Mouse (Mus musculus) frontal cortex, postnatal 36 days (tissue): Measurements from ENCODE around the gene Rars2.
"Not testable (repeated sequence)": the region's sequence is repeated elsewhere in the genome, so short reads cannot be mapped to it uniquely, and the experiment has no call there.

Experiments used
- DNase-seq, 2 experiments: peaks; one replicate each; pipeline ENCODE4 v3.0.0; 2022; ENCODE audit warnings: low spot score in 2 of 2

Gene Rars2

DNA sequence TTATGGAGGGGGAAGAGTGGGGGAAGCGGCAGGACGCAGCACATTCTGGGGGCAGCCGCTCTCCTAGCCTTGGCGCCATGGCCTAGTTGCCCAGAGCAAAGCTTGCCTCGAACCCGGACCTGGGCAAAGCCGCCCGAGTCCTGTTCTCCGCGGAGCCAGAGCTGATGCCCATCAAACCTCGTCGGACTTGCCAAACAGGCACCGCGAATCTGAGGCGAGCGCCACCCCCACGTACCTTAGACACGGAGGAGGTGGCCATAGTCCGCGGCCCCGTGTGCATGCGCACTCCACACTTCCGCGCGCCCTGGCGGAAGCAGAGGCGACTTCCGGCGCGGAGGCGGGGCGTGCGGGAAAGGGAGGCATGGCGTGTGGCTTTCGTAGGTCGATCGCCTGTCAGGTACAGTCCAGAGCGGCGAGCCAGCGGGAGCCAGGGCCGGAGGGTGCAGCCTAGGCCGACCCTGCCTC, at the start of gene Rars2, which contains the start of gene Orc3:
Gene Rars2, plus strand, starts transcription at position 328 of the 465 bp plus-strand sequence.
Gene Orc3, minus strand, starts transcription at position 315 of the 465 bp plus-strand sequence.
- peak; percentile 93 to 94 for DNase-seq

DNA sequence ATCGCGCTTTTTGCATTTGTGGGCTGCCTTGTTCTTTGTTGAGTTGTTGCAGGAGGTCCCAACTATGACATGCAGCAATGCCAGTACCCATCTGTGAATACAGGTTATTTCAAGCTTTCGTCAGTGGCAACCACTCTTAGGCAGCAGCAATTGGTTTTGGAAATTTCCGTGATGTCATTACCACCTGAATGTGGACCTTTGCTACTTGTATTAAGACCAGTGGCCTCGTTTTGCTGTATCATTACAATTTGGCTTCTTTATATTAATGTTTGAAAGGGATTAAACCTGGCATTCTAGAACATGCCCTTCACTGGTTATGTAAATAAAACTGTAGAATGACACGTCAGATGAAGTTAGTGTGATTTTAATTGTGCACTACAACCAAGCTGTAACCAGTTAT, 48.5 kb upstream of the Rars2 start:
- DNase-seq: no peak

DNA sequence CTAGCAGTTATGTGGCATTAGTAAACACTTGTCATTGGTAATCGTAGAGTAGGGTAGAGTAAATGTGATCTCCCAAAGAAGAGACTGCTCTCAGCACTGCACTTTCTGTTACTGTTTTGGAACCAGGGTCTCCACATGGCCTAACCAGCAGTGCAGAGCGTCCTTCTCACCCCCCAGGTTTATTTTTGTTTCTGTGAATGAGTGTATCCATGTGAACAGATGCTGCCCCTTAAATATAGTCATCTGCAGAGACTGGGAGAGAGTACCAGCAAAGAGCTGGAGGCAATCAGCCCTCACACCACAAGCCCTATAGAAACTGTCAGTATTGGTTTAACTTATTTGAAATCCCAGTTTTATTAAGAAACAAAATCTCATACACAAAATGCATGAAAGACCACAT, 41.9 kb upstream of the Rars2 start:
- peak in 1 of 2 experiments; percentile 51 for DNase-seq

DNA sequence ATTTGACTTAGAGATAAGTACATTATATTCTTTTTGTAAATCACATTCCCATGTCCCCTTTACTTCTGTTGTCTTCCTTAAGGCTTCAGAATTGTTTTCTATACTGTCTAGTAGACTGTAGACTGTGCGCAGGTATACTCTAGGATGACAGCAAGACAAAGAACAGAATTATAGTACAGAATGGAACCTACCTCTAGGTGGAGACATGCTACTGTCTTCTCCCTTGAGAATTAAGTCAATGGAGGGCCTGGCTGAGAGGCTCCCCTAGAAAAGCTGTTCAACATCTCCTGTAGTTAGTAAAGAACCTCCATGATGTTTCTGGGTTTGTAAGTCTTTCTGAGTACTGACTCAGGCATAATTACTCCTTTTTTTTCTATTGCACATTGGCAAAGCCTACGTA, 37.7 kb upstream of the Rars2 start:
- DNase-seq: no peak

DNA sequence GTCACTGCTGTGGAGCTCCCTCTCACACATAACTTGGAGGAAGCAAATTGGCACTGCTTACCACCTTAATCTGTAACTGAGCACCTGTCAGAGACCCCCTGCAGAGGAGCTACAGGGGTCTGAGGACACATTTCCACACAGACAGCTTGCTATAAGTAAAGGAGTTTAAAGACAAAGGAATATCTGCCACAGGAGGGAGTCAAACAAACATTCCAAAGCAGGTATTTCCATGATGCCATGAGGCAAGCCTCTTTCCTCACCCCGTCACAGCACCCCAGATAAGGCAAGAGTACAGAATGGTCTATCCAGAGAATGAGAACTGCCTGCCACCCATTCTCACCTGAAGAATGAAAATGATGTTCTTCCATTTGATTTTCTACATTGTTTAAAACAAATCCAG, 35.5 kb upstream of the Rars2 start:
- DNase-seq: no peak

DNA sequence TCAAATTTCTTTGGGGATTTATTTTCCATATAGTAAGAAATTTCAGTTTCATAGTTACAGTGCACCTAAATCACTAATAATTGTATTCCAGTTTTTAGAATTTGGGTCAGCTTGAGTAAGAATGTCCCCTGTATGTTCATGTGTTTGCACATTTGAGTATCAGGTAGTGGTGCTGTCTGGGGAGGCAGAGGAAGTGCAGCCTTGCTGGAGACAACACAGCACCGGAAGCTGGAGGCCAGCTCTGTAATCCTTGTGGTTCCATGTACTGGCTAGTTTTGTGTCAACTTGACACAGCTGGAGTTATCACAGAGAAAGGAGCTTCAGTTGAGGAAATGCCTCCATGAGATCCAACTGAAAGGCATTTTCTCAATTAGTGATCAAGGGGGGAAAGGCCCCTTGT, 33.3 kb upstream of the Rars2 start:
- not testable (repeated sequence) for DNase-seq

DNA sequence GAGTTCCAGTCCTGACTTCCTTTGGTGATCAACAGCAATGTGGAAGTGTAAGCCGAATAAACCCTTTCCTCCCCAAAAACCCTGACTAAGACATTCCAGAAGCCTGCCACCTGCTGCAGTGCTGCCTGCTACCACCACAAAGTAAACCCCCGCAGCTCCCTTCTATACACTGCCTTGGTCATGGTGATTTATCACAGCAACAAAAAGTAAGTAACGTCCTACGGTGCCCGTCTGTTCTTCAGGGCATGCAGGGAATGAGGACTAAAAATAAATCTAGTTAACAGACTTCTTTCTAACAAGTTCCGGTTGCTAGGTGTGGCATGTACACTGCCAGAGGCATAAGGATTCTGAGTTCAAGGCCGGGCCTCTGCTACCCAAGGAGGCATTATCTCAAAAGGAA, 32.8 kb upstream of the Rars2 start:
- DNase-seq: peak; percentile 30 to 57

DNA sequence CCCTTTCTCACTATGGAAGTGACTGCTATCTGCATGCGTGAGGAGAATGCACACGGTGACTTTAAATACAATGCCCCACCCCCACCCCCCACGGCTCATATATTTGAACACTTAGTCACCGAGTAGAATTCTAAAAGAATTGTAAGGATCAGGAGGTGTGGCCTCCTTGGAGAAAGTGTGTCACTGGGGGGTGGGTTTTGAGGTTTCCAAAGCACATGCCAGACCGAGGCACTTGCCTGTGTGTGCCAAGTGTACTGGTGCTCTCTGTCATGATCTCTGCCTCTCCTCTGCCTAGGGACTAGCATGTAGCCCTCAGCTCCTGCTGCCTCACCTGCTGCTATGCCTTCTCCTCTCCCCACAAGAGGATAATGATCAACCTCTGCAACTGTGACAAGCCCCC, 32.3 kb upstream of the Rars2 start:
- DNase-seq: no peak

DNA sequence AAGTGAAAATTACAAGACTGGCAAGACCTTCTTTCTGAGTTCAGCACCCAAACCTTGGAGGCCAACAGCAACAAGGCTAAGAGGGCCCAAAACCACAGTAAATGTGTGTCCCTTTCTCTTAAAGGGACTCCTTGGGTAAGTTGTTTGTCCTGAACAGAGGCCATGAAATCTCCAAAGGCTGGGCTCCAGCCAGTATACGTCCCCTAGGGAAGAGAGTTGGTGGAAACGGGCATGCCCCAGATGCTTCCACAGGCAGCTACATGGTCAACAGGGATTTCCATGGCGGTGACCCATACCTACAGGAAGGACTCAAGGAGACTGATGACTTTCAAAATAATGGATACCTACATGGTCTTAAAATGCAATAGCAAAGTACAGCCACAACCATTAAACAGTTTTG, 31.3 kb upstream of the Rars2 start:
- DNase-seq: no peak

DNA sequence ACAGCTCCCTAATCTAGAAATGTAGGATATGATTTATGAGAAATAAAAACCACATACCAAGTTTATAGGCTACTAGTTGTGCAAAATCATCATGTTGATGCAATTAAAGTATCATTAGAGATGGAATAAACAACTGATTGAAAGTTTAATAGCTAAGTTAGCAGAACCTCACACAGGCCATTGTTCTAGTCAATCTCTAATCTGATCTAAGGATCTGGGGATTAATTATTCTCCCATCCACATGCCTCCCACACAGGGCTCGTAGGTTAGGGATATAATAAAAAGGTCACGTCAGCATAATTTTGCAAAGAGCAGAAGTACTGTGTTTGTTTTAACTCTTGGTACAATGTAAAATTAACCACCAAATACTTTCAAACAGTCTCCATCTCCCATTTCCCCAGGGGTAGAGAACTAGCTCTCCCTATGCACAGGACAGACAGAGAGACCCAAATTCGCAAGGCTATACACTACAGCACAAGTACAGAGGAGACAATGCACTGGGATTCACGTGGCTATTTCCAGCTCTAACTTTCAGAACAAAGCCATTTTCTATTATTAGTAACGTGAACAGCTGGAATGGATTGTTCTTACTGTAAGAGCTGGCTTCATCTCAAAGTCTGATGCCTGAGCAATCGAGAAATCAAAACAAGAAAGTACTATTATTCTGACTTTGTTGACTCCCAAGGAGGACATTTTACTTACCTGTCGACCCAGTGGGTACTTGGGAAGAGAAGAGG, 29.7 kb upstream of the Rars2 start:
- no peak for DNase-seq

DNA sequence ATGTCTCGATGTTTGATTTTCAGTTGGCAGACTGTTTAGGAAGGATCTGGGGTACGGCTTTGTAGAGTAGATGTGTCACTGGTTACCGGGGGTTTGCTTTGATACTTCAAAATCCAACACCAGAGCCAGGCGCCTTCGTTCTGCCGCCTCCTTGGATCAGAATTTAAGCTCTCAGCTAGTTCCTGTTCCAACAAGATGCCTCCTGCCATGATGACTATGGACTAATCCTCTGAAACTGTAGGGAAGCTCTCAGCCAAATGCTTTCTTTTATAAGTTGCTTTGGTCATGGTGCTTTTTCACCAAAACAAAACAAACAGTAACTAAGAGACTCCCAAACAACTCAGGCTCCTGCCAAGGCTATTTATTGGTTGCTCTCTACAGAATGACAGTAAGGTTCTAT, 11.6 kb upstream of the Rars2 start:
- DNase-seq: no peak

DNA sequence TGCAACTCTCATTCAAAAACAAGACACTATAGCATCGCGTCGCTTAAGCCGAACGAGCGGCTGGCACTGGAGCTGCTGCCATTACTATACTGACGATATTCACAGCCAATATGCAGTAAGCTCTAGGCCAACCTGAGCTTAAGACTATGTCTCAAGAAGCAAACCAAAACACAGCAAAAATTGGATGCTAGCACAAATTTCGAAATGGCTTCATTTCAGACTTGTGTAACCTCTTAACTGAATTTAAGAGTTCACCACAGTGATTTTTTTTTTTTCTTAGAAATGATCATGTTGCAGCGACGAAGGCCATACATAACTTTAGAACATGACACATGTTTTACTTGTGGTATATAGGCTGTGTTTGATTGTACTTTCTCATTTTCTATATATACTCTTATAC, 8.1 kb upstream of the Rars2 start:
- DNase-seq: no peak

DNA sequence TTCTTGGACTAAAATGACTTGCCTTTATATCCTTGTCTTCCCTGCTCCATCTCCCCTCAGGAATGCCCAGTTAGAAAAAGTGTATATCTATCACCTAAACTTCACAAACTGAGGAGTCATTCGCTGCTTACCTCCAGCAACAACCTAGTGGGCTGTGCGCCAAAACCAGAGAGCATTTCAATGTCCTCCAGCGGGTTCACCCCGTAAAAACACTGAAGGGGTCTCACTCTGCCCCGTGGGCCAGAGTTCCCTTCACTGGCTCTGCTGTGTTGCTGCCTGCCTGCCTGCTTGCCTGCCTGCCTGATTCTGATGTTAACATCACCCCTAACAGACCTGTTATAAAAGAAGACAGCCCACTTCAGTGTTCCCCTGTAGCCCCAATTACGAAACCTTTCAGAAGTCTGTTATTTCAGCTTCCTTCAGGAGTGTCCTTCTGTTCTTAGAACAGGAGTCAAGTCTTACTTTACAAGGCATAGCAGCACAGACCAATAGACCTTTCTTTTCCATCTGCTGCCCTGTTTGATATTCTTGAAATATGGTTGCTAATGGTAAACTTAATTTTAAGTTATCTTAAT, 1.1 kb upstream of the Rars2 start:
- peak in 1 of 2 experiments; percentile 4 for DNase-seq

DNA sequence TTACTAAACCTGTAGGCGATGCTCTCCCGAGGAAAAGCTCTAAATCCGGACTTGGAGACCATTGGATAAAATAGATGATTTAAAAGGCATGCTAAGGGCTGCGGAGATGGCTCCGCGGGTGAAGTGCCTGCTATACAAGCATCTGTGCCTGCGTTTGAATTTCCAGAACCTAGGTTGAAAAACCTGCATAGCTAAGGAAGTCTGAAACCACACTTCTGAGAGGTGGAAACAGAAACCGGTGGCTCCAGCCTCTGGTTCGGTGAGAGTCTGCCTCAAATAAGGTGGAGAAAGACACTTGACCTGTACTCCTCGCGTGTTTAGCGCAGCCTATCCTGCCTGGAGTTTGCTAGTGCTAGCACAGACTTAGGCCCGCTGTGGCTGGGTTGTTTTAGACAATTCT, 546 bp downstream of the Rars2 start:
- peak; percentile 35 to 46 for DNase-seq

DNA sequence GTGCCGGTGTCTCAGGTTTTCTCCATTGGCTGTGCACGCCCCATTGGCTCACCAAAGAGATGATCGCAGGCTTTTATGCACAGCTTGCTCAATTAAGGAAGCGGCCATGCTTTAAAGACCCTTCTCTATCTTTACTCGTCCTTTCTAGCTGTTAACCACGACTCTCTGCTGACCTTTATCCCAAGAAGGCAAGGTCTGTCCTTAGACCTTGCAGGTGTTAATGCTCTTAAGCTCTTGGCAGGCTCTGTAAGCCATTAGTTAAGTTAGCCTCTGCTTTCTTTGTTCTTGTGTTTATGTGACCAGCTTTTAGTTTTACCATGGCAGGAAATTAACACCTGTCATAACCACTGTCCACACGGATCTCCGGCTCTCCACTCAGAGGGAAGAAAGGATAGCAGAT, 1.4 kb downstream of the Rars2 start:
- DNase-seq: no peak

DNA sequence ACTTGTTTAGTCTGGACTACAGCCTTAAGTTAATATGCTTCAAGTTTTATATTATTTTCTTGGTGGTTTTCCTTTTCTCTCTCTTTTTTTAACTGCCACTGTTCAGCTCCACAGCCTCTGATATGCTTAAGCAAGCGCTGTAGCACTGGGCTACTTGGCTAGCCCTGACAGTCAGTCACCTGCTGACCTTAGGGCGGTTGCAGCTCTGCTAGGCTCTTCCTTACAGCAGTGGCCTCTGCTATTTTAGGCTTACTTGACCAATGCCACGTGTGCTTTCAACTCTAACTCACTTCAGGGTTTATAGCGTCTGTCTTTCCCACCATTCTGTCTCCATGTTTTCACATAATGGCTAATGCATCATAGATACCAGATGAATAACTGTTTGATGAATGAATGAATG, 10.8 kb downstream of the Rars2 start:
- DNase-seq: no peak

DNA sequence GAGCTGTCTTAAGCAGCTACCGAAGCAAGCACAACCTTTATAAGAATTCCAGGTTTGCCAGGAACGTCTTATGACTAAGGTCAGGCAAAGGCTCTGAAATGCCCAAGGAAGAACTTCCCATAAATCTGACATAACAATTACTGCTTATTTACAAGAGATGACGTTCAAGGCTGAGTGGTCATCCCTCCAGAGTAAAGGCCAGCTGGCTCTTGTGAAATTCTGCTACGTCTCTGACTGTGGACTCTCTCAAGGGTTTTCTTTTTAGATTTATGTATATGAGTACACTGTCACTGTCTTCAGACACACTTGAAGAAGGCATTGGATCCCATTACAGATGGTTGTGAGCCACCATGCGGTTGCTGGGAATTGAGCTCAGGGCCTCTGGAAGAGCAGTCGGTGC, 11.6 kb downstream of the Rars2 start:
- DNase-seq: no peak

DNA sequence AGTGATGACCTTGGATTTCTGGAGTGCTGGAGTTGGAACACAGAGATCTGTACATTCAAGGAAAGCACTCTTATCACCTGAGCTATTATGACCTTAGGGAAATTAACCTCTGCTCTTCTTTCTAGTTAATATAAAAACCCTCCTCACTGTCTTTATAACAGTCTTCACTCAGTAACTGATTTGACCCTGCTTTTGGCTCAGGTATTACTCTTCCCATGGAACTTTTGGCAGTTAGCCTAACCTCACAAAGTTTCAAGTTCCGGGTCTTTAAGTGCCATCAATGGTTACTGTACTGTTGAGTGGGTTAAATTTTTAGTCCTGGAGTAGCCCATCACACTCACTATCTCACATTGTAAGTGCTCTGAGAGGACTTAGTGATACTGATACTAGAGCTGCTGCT, 15.2 kb downstream of the Rars2 start:
- no peak for DNase-seq

DNA sequence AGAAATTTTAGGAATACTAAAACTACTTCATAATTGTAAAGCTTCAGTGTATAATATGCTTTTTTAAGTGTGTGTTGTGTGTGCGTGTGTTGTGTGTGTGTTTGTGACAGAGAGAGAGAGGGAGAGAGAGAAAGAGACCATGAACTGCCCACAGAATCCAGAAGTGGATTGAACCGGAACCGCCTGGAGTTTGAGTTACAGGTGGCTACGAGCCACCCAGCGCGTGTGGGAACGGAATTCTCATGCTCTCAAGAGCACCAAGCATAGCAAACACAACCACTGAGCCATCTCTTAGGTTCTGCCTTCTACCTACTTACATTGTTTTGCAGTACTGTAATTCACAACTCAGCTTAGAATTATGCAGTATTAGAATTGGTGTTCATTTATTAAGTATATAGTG, 19.4 kb downstream of the Rars2 start:
- no peak for DNase-seq

DNA sequence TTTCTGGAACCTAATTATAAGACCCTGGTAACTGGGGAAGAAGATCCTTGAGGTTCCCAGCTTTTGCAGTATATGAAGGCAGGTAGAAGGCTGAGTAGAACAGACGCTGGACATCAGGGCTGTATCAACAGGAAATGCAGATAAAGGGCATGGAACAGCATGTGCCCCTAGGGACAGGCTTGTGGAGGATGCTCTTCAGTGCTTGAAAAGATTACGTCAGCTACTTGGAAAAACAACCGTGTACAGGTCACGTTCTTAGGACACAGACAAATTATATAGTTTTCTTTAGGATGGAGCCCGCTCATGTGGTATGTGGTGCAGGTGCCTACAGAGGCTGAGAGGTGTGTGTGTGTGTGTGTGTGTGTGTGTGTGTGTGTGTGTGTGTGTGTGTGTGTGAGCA, 21.3 kb downstream of the Rars2 start:
- no peak for DNase-seq

DNA sequence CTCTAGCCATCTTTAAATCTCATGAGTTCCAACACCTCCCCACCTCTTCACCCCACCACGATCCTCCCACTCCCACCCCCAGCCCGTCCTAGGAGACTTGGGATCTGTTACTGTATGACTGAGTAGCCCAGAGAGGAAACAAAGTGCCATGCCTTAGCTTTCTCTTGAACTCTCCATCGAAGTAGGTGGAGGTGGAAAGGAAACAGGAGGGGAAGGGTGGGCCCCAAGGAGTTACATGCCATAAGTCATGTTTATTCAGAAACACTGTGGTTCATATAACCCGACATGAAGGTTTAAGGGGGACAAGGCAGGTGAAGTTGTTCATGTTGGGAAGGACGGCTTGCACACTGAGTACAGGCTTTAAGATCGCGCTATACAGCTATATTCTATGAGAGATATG, 22.6 kb downstream of the Rars2 start:
- DNase-seq: no peak

DNA sequence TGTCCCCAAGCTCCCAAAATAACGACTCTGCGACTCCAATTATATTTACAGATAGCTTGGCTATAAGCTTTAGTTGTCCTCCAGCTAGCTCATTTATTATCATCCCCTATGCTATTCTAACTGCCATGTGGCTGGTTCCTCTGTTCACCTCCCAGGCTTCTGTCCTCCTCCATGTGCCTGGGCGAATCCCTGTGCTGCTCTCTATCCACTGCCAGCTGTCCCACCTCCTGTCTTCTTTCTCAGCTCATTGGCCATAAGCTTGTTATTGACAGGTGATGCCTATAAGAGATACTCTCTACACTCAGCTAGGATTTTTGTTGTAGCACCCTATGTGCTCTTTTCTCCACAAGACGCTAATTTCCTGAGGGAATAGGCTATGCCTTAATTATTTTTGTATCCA, 23.1 kb downstream of the Rars2 start:
- no peak for DNase-seq

DNA sequence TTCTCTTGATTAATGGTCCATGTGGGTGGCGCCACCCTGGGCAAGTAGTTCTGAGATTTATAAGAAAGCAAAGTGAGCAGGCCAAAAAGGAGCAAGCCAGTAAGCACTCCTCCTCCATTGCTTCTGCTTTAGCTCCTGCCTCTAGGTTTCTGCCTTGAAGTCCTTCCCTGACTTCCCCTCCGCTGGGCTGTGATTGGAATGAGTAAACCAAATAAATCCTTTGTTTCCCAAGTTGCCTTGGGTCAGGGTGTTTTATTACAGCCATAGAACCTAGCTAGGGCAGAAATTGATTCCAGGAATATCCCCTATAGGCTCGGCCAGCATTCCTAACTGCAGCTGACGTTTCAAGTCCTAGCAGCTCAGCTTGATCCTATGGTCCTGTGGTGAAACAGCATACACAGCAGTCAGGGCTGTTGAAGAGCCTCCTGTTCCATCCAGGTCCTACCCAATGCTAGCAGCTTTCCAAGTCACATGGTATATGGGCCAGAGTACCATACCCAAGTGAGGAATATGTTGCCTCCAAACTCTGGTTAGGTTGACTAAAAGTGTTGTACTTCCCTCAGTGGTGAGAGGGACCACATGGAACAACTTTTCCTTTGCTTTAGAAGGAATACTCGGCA, 25.1 kb downstream of the Rars2 start:
- DNase-seq: no peak
